Mouse (Mus musculus) gonadal fat pad, adult 2 months (tissue): Measurements from ENCODE around the gene Rab27a. TPM values are rescaled to one million over a fixed set of nuclear protein-coding genes. Genes with fewer than 3 reads are reported as not detected.
"Not testable (repeated sequence)": the region's sequence is repeated elsewhere in the genome, so short reads cannot be mapped to it uniquely, and the experiment has no call there.

ENCODE experiments used
- DNase-seq: peaks from one replicate; pipeline ENCODE4 v3.0.0-alpha.2; 2012; ENCODE audit warnings: low read depth
- polyA plus RNA-seq: library from polyadenylated mRNA; depleted of rRNA; stranded (reverse); fragments of >200 nt; gene quantifications from 2 replicates; pipeline ENCODE4 v1.2.3, GENCODE M21; 2012

The Rab27a gene
- polyA plus RNA-seq, 1 experiment: 1.9 TPM

DNA sequence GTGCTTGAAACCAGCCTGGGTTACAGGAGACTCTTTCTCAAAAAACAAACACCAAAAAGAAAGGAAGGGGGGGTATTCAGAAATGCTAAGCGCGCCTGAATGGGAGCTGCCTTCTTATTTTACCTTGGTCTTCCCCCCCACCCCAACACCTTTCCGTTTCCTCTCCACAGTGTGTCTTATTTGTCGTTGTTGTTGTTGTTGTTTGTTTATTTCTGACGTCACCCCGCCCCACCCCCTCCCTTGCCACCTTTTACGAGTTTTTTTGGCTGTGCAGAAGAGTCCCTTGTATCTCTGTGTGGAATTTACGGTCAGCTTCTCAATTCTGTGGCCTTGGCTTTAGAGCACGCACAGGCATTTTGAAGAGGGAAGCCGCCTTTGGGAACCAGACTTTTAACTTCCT, 1.1 kb downstream of the Rab27a start:
- no peak for DNase-seq

DNA sequence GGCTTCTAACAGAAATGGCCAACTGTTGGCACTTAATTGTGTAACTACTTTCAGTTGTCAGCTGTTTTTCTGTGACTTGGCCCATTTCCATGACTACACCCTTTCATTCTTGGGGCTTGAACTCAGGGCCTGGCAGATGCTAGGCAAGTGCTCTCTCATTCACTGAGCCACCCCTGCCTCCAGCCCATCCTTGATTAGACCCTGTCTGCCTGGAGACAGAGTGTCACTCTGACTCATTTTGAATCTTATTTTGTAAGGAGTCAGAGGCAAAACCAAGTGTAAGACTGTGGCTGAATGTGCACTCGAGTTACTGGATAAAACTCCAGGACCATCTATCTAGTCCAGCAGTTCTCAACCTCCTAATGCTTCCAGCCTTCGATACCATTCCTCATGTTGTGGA, 3.3 kb downstream of the Rab27a start:
- DNase-seq: no peak

DNA sequence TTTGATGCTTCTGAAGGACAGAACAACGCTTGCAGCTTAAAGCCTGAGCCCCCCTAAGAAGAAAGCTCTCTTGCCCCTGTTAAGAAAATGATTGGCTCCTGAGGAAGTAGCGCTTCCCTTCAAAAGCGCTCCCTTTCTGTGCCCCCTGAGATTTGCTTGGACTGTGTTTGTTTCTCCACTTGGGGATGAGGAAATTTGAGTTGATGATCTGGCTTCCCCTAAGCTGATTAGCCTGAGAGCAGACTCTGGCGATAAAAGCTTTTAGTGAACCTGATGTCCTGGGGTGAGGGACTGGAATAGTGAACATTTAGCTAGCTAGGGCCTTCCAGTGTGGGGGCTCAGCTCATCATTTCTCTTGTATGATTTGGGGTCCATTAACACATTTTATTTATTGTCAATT, 4.3 kb downstream of the Rab27a start:
- DNase-seq: no peak

DNA sequence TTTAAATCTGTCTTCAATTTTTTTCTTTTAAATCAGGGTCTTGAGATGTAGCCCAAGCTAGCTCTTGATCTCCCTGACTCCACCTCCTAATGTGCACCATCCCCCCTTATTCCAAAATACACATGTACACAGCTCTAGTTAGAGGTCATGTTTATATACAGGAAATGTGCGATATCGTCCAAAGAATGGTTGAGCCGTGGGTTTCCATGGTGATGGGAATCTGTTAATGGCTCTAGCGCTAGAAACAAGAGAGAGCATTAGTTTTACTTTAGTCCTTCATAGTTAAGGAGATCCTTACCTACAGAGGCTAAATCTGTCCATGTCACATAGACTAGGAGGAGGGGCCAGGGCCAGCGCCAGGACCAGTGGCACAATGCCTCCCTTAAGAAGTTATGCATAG, 5.2 kb downstream of the Rab27a start:
- DNase-seq: no peak

DNA sequence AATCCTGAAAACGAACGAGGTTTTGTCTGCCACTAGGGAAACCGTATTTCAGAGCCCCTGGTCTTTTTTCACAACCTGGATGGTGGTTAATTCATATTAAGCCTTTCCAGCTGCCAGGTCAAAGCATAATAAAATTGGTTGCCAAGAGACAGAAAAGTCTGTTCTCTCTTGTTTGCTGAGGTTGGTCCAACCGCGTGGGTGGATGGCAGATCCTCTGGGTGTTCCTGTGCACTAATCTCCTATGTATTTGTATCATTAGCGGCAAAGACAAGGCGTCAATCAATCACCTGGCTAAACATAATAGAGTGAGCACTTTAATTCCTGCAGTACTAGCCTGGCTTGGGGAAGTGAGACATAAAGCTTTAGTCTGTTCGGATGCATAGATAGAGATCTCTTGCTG, 6.0 kb downstream of the Rab27a start:
- peak; percentile 99 for DNase-seq

DNA sequence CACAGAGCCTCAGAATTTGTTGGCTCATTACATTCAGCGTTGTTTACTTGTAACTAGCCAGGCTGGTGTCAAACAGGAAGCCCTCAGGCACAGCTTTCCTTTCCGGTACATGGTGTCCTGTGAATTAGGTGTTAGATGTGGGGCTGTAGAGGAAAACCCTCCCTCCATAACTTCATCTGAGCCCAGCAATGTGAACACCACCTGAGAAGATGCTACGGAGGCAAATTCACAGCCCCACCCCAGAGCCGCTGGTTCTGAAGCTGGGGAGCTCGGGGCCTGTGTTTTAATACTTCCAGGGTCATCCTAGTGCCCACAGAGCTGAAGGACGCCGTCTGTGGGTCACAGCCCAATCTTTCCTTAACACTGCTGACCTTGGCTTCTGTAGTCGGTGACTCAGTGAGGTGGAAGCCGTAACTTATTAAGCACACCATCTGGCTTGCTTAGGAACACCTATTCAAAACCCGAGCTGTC, 10.8 kb downstream of the Rab27a start:
- no peak for DNase-seq

DNA sequence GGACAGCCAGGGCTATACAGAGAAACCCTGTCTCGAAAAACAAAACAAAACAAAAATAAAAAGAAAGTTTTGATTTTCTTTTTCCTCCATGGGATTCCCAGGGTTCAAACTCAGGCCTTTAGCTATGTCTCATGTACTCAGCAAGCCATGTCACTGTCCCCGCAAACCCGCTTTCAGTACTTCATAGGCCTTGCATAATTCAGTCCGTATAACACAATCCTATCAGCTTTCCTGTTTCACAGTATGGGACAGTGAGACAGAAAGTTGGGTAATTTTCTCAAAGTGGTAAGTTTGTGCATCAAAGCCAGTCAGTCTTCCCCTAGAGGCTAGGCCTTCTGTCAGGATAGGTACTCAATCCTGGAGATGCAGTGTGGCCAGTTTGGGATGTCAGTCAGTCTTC, 14.6 kb downstream of the Rab27a start:
- no peak for DNase-seq

DNA sequence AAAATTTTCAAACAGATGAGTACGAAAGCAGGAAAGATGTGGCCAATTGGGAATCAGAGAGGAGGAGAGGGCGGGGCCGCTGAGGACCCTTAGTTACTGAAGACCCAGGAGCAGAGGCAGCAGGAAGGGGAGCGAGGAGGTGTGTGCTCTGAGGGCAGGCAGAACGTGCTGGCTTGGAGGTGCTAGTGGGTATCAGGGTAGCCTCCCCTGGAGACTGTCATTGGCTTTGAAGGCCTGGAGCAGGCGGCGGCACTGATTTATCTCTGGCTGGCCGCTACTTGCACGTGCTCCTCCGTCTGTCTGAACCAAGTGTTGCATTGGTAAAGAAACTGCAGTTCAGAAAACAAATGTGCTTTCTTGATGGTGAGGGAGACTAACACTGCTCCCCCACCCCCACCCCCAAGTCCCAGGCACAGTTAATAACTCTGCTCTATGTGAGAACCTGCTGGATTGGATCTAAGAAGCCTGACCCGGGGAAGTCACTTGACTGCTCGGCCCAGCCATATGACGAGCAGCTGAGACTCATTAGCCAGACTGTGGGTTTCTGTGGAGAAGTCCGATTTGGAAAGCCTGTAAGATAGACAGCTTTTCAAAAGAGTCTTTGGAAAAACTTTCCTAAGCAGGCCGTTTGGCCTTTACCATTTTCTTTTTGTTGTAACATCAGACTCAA, 19.1 kb downstream of the Rab27a start:
- DNase-seq: no peak

DNA sequence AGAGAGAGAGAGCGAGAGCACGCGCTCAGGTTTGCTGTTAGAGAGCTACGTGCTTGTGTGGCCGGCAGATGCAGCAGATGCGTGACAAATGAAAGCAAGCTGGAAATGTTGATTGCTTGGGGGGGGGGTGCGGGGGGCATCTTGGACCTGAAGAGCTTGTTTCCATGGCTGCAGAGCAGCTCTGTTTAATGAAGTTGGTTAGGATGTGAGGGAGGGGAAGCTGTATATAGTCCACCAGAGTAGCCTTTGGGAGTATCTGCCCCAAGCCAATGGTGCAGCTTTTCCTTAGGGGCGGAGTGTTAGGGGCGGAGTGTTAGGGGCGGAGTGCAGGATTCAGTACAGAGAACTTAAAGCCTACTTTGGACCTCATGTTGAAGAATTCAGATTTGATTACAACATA, 22.4 kb downstream of the Rab27a start:
- DNase-seq: no peak

DNA sequence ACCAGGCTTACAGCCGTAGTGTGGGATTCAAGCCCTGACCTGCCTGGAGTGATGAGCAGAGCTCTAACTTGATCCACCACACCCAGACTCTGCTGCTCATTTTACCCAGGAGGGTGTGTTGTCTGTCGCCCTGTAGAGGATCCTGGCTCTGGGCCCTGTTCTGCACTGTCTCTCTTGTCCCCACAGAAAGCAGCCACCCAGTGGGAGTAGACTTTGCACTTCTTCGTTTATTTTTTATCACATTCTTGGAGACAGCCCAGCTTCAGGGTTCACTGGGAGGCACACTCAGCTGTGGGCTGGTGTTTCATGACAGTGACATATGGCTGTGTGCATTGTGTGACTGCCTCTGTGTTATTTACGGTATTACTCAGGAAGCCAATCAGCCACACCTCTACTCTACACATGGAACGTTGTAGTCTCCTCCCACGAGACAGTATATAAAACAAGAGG, 23.6 kb downstream of the Rab27a start:
- DNase-seq: no peak

DNA sequence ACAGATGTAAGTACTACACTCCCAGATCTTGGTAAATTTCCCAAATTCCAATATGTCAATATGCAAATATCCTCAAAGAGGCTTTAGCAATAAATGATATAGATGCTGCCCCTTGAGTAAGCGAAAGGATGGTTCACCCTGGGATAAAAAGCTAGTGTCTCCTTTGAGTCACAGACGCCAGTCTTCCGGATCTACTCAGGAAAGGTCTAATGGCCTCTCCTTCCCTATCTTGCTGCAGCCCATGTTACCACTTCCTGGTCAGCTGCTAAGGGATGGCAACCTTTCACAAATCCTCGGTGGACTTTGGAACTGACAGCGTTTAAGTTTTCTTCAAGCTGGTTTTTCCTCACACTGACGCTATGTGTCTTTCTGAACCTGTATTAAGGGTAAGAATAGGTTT, 24.0 kb downstream of the Rab27a start:
- no peak for DNase-seq

DNA sequence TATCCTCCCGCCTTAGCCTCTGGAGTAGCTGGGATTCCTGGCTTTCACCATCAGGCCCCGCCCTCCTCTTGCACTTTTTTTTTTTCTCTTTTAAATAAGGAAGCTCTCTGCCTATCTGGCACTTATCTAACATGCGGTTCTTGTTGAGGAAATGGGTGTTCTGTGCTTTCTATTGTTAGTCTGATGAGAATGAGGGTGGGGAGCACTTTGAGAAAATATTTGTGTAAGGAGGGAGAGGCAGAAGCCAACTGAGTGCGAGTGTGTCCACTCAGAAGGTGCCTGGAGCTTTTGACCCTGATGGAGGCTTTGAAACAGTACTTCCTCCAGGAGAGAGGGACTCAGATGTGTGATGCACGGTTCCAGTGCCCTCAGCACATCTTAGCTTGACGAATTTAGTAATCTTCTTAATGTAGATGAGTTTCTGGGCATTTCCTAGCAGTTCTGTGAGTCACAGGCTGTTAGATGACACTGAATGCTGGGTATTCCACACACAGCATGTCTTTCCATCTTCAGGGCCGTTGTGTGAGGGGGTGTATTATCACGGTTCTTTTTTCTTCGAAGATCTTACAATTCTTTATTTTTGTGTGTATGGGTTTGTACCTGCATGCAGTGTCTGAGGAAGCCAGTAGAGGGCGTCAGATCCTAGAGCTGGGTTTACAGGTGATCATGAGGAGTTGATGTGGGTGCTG, 26.5 kb downstream of the Rab27a start:
- DNase-seq: no peak

DNA sequence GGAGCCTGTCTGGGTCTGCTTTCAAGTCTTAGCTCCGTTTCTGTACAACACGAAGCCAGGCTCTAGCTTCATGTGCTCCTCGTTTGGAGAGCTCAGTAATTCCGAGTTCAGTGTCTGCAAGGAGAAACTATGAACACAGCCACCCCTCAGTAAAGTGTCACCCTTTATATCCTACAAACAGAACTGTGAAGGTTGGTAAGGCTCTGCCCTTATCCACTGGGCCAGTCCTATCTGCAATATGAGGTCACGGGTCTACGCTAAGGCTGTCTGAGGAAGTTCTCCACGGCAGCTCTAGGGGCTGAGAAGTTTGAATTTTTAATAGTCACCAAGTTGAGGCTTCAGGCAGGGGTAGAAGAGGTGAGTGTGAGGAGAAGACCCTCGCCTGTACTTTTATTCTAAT, 27.8 kb downstream of the Rab27a start:
- DNase-seq: no peak

DNA sequence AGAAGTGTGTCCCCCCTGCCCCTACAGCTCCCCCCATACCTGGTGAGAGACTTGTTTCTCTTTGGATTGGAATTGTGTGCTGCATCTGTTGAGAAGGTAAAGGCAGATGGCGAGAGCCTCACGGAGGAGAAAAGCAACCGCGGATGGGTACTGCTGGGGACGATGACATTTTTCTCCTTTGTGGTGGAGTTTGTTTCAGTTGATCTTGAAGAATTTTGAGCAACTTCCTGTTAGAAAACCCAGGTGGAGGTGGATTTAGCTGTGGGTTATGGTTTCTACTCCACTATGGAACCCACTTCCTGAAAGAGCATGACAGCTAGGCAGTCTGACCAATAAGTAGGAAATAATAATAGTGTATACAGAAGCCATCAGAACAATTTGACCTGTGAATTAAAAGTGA, 28.5 kb downstream of the Rab27a start:
- no peak for DNase-seq

DNA sequence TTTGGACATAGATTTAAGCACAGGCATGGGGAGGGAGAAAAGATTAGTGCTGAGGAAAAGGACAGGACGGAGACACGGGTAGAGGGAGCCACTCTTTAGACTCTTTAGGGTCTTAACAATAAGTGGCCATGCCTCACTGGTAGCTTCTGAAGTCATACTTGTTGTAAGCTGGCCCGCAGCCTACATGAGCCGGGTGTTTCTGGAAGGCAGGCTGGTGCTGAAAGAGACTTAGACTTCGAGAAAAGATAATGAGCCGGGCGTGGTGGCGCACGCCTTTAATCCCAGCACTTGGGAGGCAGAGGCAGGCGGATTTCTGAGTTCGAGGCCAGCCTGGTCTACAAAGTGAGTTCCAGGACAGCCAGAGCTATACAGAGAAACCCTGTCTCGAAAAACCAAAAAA, 34.7 kb downstream of the Rab27a start:
- not testable (repeated sequence) for DNase-seq

DNA sequence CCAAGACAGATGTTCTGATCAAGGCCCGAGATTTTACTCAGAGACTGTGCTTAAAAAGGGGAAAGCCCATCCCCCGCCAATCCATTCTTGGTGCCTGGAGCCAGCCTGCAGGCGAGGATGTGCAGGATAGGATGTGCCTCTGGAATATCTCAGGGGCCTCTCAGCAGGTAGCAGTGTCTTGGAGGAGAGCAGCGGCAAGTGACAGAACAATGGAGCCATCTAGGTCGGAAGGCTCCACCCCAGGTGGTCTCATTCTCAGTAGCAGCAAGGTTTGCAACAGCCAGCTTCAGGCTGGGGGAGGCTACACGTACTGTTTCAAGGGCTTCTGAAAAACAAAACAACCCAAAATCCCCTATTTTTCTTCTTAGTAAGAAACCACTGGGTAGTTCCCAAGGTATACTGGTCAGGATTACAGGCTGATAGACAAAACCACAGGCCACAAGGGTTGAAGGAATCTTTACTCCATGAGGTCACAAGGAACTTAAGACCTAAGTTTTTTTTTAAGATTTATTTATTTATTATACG, 35.2 kb downstream of the Rab27a start:
- no peak for DNase-seq

DNA sequence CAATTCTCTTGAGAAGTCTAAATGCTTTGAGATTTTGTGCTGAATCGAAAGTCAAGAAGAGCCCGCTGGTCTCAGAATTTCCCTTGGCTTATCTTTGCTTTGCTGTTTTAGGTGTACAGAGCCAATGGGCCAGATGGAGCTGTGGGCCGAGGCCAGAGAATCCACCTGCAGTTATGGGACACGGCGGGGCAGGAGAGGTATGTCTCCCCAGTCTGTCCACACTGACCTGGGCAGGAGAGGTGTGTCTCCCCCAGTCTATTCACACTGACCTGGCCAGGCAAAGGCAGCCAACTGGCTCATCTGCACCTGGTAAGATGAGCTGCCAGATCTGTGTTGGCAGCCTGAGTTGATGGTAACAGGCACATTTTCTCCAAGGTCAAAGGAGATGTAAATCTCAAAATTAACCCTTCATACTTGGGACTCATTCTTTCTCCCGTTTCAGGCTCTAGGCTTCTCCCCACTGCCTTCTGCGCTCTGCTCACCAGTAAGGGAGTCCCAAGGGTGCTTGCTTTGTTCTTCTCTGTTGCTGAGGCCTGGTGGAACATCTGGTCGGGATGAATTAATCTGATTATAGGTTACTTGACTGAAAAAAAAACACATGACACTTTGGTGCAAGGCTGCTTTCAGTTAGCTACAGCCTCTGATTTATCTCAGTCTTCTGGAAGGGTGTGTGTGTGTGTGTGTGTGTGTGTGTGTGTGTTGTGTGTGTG, 37.8 kb downstream of the Rab27a start:
- DNase-seq: no peak

DNA sequence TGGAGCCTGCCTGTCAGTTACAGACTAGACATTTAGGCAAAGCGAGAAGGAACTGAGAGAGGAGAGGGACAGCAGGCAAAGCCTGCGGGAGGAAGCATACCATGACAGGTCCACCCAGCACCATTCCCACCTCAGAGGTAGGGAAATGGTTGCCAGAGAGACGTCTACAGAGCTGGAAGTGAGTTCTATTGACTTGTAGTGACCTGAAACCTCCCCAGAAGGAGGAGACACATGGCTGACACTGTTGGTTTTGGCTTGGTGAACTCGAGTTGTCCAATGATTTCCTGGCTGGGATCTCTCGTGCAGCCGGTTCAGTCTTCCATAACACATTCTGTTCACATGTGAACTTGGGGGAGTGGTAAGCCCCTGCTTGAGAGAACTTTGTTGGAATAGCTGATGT, 39.3 kb downstream of the Rab27a start:
- no peak for DNase-seq

DNA sequence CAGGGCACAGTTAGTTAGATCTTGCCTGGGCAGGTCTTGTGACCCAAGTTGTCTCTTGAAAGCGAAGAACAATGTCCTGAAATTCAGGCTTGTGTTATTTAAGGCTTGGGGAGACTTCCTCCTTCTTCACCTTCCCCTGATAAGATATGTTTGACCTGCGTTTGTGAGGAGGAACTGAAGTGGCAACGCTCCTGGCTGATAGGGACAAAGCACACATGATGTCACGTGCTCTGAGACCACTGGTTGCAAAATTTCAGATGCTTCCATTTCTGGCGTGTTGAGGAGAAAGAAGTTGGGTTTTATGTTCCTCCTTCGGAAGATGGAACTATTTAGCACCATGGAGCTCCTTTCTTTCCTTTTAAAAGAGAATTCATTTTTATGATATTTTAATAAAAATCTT, 41.2 kb downstream of the Rab27a start:
- DNase-seq: no peak

DNA sequence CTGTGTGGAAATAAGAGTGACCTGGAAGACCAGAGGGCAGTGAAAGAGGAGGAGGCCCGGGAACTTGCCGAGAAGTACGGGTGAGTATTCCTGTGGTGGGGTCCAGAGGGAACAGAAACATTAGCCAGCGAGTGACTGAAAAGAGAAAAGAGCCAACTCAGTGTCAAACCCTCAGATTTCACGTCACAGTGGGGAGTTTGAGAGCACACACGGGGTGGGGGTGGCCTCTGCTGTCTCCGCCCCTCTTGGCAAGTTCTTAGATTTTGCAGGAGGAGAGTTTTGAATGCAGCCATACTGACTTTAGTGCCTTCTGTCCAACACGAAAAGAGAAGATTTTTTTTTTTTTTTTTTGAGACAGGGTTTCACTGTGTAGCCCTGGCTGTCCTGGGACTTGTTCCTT, 42.5 kb downstream of the Rab27a start:
- no peak for DNase-seq

DNA sequence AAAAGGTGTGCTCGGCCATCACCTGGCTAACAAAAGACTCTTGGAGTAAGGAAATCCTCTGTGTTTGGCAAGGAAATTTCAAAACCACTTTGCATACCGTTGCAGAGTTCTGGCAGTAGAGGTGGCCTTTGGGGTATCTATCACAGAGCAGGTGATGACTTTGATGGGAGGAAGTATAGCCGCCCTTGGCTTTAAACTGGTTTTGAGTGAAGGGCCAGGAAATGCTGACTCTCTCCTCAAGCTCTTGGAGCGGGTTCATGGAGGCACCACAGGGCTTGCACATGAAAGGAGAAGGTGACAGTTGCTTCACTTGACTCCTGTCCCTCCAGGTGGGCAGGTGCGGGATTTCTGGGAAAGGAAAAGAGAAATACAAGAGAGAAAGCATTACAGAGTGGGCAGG, 42.9 kb downstream of the Rab27a start:
- no peak for DNase-seq

DNA sequence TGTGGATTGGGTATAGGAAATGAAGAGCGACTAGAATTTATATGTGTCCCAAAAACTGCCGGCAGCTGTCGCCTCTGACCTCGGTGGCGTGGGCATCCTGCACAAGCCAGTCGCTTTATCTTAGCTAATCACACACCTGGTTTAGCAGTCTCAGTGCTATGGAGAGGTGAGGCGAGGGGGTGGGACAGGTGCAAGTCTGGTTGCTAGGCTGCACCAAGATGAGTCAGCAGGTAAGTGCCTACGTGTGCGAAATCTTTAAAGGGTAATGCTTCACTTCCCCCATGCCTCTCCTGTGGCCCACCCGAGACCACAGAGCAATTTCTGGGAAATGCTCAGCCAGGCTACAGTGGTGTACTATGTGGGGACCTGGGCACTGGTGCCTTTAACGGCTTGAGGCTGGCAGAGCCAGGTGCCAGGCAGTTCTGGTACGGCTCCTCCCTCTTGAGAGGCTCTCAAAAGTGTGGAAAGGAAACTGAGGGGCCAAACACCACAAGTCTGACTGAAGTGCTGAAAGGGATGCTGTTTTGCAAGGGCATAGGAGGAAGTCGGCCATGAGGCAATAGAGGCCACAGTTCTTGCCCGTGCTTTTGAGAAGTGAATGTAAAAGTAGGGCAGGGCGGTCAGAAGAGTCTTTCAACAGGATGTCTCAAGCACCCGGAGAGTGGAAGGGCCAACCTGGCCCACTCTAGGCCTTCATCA, 44.7 kb downstream of the Rab27a start:
- no peak for DNase-seq
